Mouse (Mus musculus) midbrain, embryonic 14.5 days (tissue): ENCODE data around the gene 6030408B16Rik. TPM values are rescaled to one million over a fixed set of nuclear protein-coding genes. Genes with fewer than 3 reads are reported as not detected.
A peak's percentile ranks its signal among the peaks of the same experiment; 100 is the strongest.

Experiments used
- ATAC-seq: fragments of 200-750 bp; cut with Nextera tagmentation; 2 replicates; pipeline ENCODE4 v1.8.0; 2017; ENCODE audit warnings: moderate number of reproducible peaks, moderate library complexity; ENCODE audit not compliant: low FRiP score, low TSS enrichment
- DNase-seq: peaks from one replicate; pipeline ENCODE4 v3.0.0-alpha.2; 2015
- H3K27ac ChIP-seq: fragments of 300-500 bp; sonication (generic); replicated peaks from 2 replicates; pipeline ENCODE4 v1.5.1; 2014; ENCODE audit warnings: mild to moderate bottlenecking, low read depth, low read length, moderate library complexity
- H3K27me3 ChIP-seq: fragments of 300-500 bp; sonication (generic); 2 replicates; pipeline ENCODE4 v1.6.1; 2014; ENCODE audit warnings: low read length, control low read depth, mixed read lengths; ENCODE audit not compliant: control insufficient read depth, insufficient read depth
- H3K36me3 ChIP-seq: fragments of 300-500 bp; sonication (generic); 2 replicates; pipeline ENCODE4 v1.6.1; 2014; ENCODE audit warnings: low read length, control low read depth; ENCODE audit not compliant: control insufficient read depth, insufficient read depth
- H3K4me1 ChIP-seq: fragments of 300-500 bp; sonication (generic); 2 replicates; pipeline ENCODE4 v1.6.1; 2014; ENCODE audit warnings: mild to moderate bottlenecking, antibody characterized with exemption, low read length, control low read depth; ENCODE audit not compliant: control insufficient read depth, insufficient read depth
- H3K4me2 ChIP-seq: fragments of 300-500 bp; sonication (generic); 2 replicates; pipeline ENCODE4 v1.6.1; 2014; ENCODE audit warnings: mild to moderate bottlenecking, low read length, moderate library complexity
- H3K4me3 ChIP-seq: fragments of 300-500 bp; sonication (generic); replicated peaks from 2 replicates; pipeline ENCODE4 v1.5.1; 2014; ENCODE audit warnings: low read depth, low read length
- H3K9ac ChIP-seq: fragments of 300-500 bp; sonication (generic); replicated peaks from 2 replicates; pipeline ENCODE4 v1.6.1; 2014; ENCODE audit warnings: mild to moderate bottlenecking, low read length, moderate library complexity
- H3K9me3 ChIP-seq: fragments of 300-500 bp; sonication (generic); 2 replicates; pipeline ENCODE4 v1.6.1; 2016; ENCODE audit warnings: low read length, control low read depth, mixed read lengths; ENCODE audit not compliant: control insufficient read depth
- WGBS: fragments of 180-500 bp; shearing (Covaris S2); extraction: QIAGEN DNeasy Blood & Tissue Kit; methylation state at CpG from one replicate; pipeline ENCODE4 v1.1.7; 2014; 5-methylcytosine and 5-hydroxymethylcytosine counted together
- polyA plus RNA-seq: library from polyadenylated mRNA; unstranded; fragments of >200 nt; fragmentation: Nextera tagmentation; extraction: Ambion mirVana; gene quantifications from 2 replicates; pipeline ENCODE4 v1.2.1, GENCODE M21; 2014

6030408B16Rik gene
- polyA plus RNA-seq, 1 experiment from 2014 or later = 0.30 TPM

GRCm38 (mm10) chr15:101253563-101253885 lies 39.5 kb upstream of the 6030408B16Rik start:
- Histone ChIP-seq H3K4me3 (peak overlapping the region; percentile 59), H3K9ac (peak overlapping the region; percentile 77), H3K27ac (0 out of 2 replicates have a peak overlapping the region, but pooled peaks have one; percentile 2), H3K4me1 (0 out of 2 replicates have a peak, but pooled peaks cover 7% of the 10 kb centered on the region), H3K4me2 (peak overlapping the region; percentile 82), H3K36me3 (no peaks in the 10 kb centered on the region), H3K27me3 (no peaks in the 10 kb centered on the region), H3K9me3 (no peaks in the 10 kb centered on the region)
- WGBS = 38% methylated on average over 3 of the region's 3 CpGs
- DNase-seq (no peak), ATAC-seq (no peak)

- 0 out of 2 replicates have a peak, but pooled peaks cover 7% of the 10 kb centered on the region for H3K4me1 ChIP-seq
- H3K27me3 ChIP-seq = no peaks in the 10 kb centered on the region
- DNase-seq (peak; percentile 81), ATAC-seq (peak; percentile 67)
- no peaks in the 10 kb centered on the region for H3K36me3 ChIP-seq
- H3K27ac ChIP-seq = peak within 1 kb of the TSS; percentile 41; the same call in 1 of the 2 replicates
- under 1% methylated on average over 73 of the region's 82 CpGs for WGBS
- peak within 1 kb of the TSS; percentile 82 for H3K4me2 ChIP-seq
- peak within 1 kb of the TSS; percentile 77 for H3K9ac ChIP-seq
- peak within 1 kb of the TSS; percentile 59 for H3K4me3 ChIP-seq
- H3K9me3 ChIP-seq = no peaks in the 10 kb centered on the region
These were observed 38.9 kb upstream of the 6030408B16Rik start, which contains the start of gene Nr4a1 for GRCm38 (mm10) chr15:101253886-101254795. Nr4a1 (plus strand) TSS chr15:101254269.

- H3K36me3 ChIP-seq = no peaks in the 10 kb centered on the region
- H3K9ac ChIP-seq = no peak overlapping the region
- H3K4me3 ChIP-seq = no peak overlapping the region
- DNase-seq (no peak), ATAC-seq (no peak)
- no peak overlapping the region for H3K4me2 ChIP-seq
- 0 out of 2 replicates have a peak, but pooled peaks cover 7% of the 10 kb centered on the region for H3K4me1 ChIP-seq
- H3K9me3 ChIP-seq = no peaks in the 10 kb centered on the region
- WGBS = 84% methylated on average over 7 of the region's 7 CpGs
- H3K27me3 ChIP-seq = no peaks in the 10 kb centered on the region
- no peak overlapping the region for H3K27ac ChIP-seq
These were observed 37.1 kb upstream of the 6030408B16Rik start for GRCm38 (mm10) chr15:101255842-101256462.

- Histone ChIP-seq H3K4me3 (no peak overlapping the region), H3K27me3 (no peaks in the 10 kb centered on the region), H3K27ac (no peak overlapping the region), H3K4me2 (no peak overlapping the region), H3K9me3 (no peaks in the 10 kb centered on the region), H3K9ac (no peak overlapping the region), H3K36me3 (no peaks in the 10 kb centered on the region), H3K4me1 (0 out of 2 replicates have a peak, but pooled peaks cover 7% of the 10 kb centered on the region)
- ATAC-seq (no peak), DNase-seq (no peak)
- WGBS = 85% methylated on average over 14 of the region's 14 CpGs
These were observed 36.4 kb upstream of the 6030408B16Rik start for GRCm38 (mm10) chr15:101256463-101257206.

GRCm38 (mm10) chr15:101258420-101258819 lies 34.6 kb upstream of the 6030408B16Rik start:
- no peak overlapping the region for H3K9ac ChIP-seq
- no peak overlapping the region for H3K4me3 ChIP-seq
- H3K4me2 ChIP-seq = no peak overlapping the region
- 0 out of 2 replicates have a peak, but pooled peaks cover 7% of the 10 kb centered on the region for H3K4me1 ChIP-seq
- no peaks in the 10 kb centered on the region for H3K9me3 ChIP-seq
- DNase-seq (no peak), ATAC-seq (no peak)
- H3K36me3 ChIP-seq = no peaks in the 10 kb centered on the region
- H3K27ac ChIP-seq = no peak overlapping the region
- 88% methylated on average over 11 of the region's 11 CpGs for WGBS
- no peaks in the 10 kb centered on the region for H3K27me3 ChIP-seq

- H3K4me1 ChIP-seq = 0 out of 2 replicates have a peak, but pooled peaks cover under 1% of the 10 kb centered on the region
- H3K27me3 ChIP-seq = no peaks in the 10 kb centered on the region
- no peak overlapping the region for H3K4me3 ChIP-seq
- no peak overlapping the region for H3K27ac ChIP-seq
- DNase-seq = no peak
- no peak for ATAC-seq
- no peak overlapping the region for H3K9ac ChIP-seq
- no peaks in the 10 kb centered on the region for H3K36me3 ChIP-seq
- WGBS = 80% methylated on average over 3 of the region's 3 CpGs
- H3K4me2 ChIP-seq = no peak overlapping the region
- no peaks in the 10 kb centered on the region for H3K9me3 ChIP-seq
These were observed 33.1 kb upstream of the 6030408B16Rik start for GRCm38 (mm10) chr15:101259922-101260321.

GRCm38 (mm10) chr15:101260387-101260786 lies 32.6 kb upstream of the 6030408B16Rik start:
- Histone ChIP-seq H3K36me3 (no peaks in the 10 kb centered on the region), H3K4me1 (no peaks in the 10 kb centered on the region), H3K4me2 (no peak overlapping the region), H3K27me3 (peaks cover 2% of the 10 kb centered on the region), H3K27ac (no peak overlapping the region), H3K4me3 (no peak overlapping the region), H3K9me3 (no peaks in the 10 kb centered on the region), H3K9ac (no peak overlapping the region)
- DNase-seq (no peak), ATAC-seq (no peak)
- 69% methylated on average over 10 of the region's 10 CpGs for WGBS

- Histone ChIP-seq H3K27me3 (peaks cover 8% of the 10 kb centered on the region), H3K4me1 (peaks cover 3% of the 10 kb centered on the region; the same call in 1 of the 2 replicates), H3K4me3 (no peak overlapping the region), H3K9ac (no peak overlapping the region), H3K27ac (no peak overlapping the region), H3K4me2 (no peak overlapping the region), H3K36me3 (no peaks in the 10 kb centered on the region), H3K9me3 (no peaks in the 10 kb centered on the region)
- ATAC-seq = no peak
- DNase-seq = no peak
- 77% methylated on average over 13 of the region's 13 CpGs for WGBS
These were observed 32.0 kb upstream of the 6030408B16Rik start for GRCm38 (mm10) chr15:101260874-101261622.
